Mouse (Mus musculus): ENCODE measurements around the gene Iltifb.
"Not testable (repeated sequence)": the region's sequence is repeated elsewhere in the genome, so short reads cannot be mapped to it uniquely, and the experiment has no call there.

The Iltifb gene

DNA sequence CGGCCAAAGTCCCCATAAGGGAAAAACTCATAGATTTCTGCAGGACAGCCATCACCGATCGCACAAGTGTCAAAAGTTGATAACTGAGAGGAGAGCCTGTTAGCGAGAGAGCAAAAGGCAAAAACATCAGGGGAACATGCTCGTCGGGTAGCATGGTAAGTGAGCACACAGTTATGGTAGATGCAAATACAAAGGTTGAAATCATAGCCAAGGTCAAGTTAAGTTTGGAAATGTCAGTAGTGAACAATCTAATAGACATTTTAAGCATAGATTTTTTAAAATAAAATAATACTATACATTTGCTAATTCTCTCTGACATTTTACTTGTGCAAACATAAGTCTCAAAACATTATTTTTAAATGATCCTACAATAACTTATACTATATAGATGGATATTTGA is at the start of gene Iltifb:
Gene Iltifb, minus strand, starts transcription at position 101 of the 400 bp plus-strand sequence.
- no peak for DNase-seq

DNA sequence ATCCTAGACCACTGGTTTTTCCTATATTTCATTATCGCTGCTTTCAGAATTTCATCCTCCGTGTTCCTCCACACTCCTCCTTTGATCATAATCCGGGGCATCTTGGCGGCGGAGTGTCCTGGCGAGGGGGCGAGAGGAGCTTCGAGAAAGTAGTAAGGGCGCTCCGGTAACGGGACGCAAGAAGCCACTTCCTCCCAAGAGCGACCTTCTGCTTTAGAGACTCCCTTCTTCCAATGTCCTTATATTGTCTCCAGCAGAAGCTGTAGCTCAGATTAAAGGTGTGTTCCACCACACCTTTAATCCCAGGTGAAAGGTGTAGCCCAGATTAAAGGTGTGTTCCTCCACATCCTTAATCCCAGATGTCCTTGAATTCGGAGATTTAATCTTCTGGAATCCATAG is 48.3 kb upstream of the Iltifb start, which contains the start of gene Gm9046:
Gene Gm9046, minus strand, starts transcription at position 101 of the 400 bp plus-strand sequence.
- not testable (repeated sequence) for DNase-seq

DNA sequence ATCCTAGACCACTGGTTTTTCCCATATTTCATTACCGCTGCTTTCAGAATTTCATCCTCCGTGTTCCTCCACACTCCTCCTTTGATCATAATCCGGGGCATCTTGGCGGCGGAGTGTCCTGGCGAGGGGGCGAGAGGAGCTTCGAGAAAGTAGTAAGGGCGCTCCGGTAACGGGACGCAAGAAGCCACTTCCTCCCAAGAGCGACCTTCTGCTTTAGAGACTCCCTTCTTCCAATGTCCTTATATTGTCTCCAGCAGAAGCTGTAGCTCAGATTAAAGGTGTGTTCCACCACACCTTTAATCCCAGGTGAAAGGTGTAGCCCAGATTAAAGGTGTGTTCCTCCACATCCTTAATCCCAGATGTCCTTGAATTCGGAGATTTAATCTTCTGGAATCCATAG is 42.9 kb upstream of the Iltifb start, which contains the start of gene Gm9045:
Gene Gm9045, minus strand, starts transcription at position 101 of the 400 bp plus-strand sequence.
- not testable (repeated sequence) for DNase-seq

DNA sequence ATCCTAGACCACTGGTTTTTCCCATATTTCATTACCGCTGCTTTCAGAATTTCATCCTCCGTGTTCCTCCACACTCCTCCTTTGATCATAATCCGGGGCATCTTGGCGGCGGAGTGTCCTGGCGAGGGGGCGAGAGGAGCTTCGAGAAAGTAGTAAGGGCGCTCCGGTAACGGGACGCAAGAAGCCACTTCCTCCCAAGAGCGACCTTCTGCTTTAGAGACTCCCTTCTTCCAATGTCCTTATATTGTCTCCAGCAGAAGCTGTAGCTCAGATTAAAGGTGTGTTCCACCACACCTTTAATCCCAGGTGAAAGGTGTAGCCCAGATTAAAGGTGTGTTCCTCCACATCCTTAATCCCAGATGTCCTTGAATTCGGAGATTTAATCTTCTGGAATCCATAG is 37.5 kb upstream of the Iltifb start, which contains the start of gene Gm9044:
Gene Gm9044, minus strand, starts transcription at position 101 of the 400 bp plus-strand sequence.
- not testable (repeated sequence) for DNase-seq

DNA sequence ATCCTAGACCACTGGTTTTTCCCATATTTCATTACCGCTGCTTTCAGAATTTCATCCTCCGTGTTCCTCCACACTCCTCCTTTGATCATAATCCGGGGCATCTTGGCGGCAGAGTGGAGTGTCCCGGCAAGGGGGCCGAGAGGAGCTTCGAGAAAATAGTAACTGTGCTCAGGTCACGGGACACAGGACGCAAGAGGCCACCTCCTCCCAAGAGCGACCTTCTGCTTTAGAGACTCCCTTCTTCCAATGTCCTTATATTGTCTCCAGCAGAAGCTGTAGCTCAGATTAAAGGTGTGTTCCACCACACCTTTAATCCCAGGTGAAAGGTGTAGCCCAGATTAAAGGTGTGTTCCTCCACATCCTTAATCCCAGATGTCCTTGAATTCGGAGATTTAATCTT is 32.0 kb upstream of the Iltifb start, which contains the start of gene Gm9040:
Gene Gm9040, minus strand, starts transcription at position 101 of the 400 bp plus-strand sequence.
- not testable (repeated sequence) for DNase-seq

DNA sequence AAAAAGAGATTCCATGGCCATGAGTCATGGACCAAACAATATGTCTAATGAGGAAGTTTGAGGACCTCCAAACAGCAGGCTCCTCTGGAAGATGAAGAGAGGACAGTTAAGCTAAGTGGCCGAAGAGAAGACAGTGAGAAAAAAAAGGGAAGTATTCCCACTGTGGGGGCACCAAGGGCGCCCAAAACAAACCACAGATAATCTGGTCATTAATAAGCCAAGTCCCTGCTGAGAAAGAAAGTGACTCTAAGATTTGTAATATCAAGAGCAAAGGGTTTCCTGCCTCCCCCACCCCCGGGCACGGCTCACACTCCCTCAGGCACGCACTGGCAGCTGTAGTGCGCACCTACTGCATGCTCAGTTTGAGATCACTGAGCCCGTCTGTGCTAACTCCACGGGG is 24.2 kb upstream of the Iltifb start:
- DNase-seq: no peak

DNA sequence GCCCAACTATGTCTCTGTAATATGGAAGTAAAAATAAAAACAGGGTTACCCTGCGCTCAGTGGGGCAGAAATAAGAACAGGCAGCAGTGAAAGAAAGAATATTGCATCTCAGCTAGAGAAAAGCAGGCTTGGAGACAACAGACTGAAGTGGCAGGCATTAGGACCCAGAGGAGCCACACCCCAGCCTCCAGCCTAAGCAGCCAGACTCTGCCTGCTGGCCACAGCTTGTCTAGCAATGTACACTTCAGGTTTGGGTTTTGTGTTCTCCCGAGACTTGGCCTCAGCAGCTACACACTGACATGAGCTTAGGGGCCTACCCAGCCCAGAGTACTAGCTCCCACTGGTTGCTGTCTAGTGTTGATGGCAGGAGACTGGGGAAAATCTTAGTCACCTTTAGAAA is 7.3 kb upstream of the Iltifb start:
- DNase-seq: not testable (repeated sequence)

DNA sequence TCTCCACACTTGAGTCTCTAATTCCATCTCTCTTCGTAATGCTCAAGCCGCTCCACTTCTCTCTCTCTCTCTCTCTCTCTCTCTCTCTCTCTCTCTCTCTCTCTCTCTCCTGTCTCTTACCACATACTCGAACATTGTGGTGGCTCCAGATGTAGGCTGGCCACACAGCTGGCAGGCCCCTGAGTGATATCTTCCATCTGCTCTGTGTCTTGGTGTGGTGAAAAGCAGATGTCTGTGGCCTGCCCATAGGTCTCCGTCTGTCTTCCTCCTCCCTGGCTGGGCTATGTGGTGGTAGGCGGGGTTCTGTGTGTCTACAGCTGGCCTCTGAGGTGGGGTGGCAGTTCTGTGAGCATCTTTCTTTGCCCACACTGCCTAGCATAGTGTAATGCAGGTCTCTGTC is 11.8 kb downstream of the Iltifb start:
- DNase-seq: not testable (repeated sequence)

DNA sequence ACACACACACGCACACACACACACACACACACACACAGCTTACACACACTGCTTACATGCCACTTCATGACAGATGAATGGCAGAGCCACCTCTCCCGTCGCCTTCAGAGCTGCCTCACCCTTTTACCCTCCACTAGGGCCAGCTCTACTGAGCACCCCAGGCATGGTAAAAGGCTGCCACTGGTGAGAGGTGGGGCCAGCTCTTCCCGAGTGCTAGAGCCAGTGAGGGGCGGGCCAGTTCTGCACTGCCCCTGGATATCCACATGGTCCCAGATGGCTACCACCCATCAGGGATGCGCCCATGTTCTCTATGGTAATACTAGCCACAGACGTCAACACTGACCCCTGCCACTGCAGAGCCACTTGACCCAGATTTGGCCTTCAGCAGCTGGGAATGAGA is 12.3 kb downstream of the Iltifb start:
- DNase-seq: not testable (repeated sequence)

DNA sequence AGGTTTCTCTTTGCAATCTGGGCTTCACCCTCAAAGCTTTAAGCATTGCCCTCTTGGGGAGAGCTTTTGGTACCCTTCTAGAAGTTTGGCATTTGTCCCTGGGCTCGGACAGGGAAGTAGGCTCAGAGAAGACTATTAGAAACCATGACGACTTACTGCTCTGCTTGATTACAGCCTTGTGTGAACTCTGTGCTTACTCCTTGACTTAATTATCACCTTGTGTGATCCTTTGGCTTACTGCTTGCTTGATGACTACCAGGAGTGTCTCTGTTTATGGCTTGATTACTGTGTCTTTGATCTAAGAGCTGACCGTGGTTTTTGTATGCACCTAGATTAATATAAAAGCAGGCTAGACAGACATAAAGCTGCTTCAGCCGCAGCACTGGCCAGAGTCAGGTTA is 16.8 kb downstream of the Iltifb start:
- DNase-seq: not testable (repeated sequence)

DNA sequence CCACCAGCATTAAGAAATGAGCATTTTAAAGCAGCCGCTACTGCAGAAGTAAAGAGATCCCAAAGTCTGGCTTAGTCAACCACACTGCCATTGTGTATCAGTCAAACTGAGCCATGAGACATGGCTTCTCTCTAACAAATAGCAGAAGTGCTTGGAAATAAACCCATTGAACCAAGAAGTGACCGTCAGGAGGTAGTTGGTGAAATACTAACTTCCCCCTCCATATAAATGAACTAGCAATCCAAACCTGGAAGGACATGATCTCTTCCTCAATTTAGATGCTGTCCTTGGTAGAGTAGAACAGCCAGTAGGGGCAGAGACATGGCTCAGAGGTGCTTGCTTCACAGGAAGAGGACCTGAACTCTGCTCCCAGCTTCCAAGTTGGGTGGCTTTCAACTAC is 23.4 kb downstream of the Iltifb start:
- not testable (repeated sequence) for DNase-seq

DNA sequence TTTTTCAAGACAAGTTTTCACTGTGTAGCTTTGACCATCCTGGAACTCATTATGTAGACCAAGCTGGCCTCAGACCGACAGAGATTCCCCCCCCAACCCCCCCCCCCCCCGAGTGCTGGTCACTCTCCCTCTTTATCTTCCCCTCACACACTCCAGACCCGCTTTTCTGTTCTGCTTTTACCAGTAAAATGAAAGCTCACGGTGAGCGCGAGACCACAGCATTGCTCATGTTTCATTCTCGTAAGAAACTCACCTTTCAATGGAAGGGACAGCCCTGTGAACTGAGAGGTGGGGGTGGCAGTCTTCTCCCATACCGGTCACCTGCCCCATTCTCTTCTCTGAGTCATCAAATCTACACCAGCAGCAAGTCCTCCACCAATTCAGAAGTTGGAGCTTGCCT is 26.0 kb downstream of the Iltifb start:
- not testable (repeated sequence) for DNase-seq

DNA sequence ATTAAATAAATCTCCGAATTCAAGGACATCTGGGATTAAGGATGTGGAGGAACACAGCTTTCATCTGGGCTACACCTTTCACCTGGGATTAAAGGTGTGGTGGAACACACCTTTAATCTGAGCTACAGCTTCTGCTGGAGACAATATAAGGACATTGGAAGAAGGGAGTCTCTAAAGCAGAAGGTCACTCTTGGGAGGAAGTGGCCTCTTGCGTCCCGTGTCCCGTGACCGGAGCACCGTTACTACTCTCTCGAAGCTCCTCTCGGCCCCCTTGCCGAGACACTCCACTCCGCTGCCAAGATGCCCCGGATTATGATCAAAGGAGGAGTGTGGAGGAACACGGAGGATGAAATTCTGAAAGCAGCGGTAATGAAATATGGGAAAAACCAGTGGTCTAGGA is 36.5 kb downstream of the Iltifb start, which contains the start of gene Gm32802:
Gene Gm32802, plus strand, starts transcription at position 301 of the 400 bp plus-strand sequence.
- not testable (repeated sequence) for DNase-seq

DNA sequence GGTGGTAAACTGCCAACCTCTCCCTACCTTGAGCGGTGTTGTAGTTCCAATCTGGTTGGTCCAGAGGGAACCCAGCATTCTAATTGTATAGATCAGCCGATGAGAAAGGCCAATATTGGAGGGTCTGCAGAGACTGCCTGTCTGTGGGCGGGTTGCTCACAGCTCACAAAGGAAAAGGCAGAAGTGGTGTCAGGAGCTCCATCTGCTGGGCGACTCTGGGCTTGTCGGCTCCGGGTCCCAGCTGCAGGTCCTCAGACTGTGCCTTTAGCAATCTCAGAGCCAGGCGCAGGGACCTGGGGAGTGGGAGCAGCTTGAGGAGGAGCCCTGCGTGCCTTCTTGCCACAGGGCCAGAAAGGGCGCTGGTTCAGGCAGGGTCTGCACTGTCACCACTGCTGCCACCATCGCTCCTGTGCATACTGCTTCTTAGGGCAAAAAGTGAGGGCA is 44.0 kb downstream of the Iltifb start:
- DNase-seq: no peak

DNA sequence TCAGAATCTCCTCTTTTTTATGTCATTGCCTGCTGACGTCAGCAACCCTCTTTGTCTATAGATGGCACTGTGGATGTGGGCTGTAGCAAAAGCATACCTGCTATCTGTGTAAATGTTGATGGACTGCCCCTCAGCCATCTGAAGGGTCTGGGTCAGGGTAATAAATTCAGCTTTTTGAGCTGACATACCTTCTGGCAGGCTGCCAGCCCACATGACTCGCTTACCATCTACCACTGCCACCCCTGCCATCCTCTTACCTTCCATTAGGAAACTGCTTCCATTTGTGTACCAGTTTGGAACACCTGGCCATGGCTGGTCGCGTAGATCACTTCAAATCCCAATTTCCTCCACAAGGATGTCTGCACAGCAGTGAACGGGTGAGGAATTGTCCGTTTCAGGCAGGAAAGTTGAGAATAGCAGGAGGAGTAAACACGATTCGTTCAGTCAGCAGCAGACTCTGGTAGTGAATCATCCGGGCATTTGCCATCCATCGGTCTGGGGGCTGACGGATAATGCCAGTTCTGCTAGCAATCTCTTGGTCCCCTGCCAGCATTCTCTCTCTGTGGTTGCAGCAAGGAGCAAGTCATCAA is 45.7 kb downstream of the Iltifb start:
- not testable (repeated sequence) for DNase-seq

DNA sequence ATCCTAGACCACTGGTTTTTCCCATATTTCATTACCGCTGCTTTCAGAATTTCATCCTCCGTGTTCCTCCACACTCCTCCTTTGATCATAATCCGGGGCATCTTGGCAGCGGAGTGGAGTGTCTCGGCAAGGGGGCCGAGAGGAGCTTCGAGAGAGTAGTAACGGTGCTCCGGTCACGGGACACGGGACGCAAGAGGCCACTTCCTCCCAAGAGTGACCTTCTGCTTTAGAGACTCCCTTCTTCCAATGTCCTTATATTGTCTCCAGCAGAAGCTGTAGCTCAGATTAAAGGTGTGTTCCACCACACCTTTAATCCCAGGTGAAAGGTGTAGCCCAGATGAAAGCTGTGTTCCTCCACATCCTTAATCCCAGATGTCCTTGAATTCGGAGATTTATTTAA is 54.2 kb downstream of the Iltifb start, which contains the start of gene Gm32717:
Gene Gm32717, minus strand, starts transcription at position 101 of the 400 bp plus-strand sequence.
- not testable (repeated sequence) for DNase-seq

Measured in kidney, adult 11 months (tissue).